Mouse (Mus musculus): ENCODE data around the gene Rex1bd. TPM values are rescaled to one million over a fixed set of nuclear protein-coding genes. Genes with fewer than 3 reads are reported as not detected.

The Rex1bd gene
- total and polyA plus RNA-seq, 2 experiments from 2014 or later: 130 to 200 TPM

GRCm38 (mm10) chr8:70529741-70530161 lies 23.2 kb upstream of the Rex1bd start:
- Histone ChIP-seq H3K4me2 (ENCODE audit: low read depth) (no peak overlapping the region), H3K27ac (ENCODE audit: low read depth, low read length) (no peak overlapping the region), H3K27me3 (ENCODE audit: insufficient read depth, low read length) (no peaks in the 10 kb centered on the region), H3K9me3 (ENCODE audit: low read length) (no peaks in the 10 kb centered on the region), H3K36me3 (ENCODE audit: insufficient read depth) (peaks cover 41% of the 10 kb centered on the region), H3K4me1 (ENCODE audit: insufficient read depth) (peaks cover 6% of the 10 kb centered on the region; the same call in 1 of the 2 replicates), H3K4me3 (ENCODE audit: low read depth, low read length) (no peak overlapping the region), H3K9ac (no peak overlapping the region)
- no peak for DNase-seq
- 95% methylated on average over 3 of the region's 3 CpGs for WGBS
- no peak for TF ChIP-seq CTCF (IDR thresholded peaks at IDR 0.05; ENCODE audit: low read depth)
- ATAC-seq: no peak

- H3K9ac ChIP-seq: no peak overlapping the region
- TF ChIP-seq CTCF (IDR thresholded peaks at IDR 0.05; ENCODE audit: low read depth): no peak
These were observed 22.7 kb upstream of the Rex1bd start for GRCm38 (mm10) chr8:70529299-70529698.

GRCm38 (mm10) chr8:70528182-70528797 lies 21.7 kb upstream of the Rex1bd start:
- H3K27ac ChIP-seq (ENCODE audit: low read depth, low read length): peak overlapping the region; percentile 86
- H3K27me3 ChIP-seq (ENCODE audit: insufficient read depth, low read length): no peaks in the 10 kb centered on the region
- no peak for ATAC-seq
- peaks cover 6% of the 10 kb centered on the region; the same call in 1 of the 2 replicates for H3K4me1 ChIP-seq (ENCODE audit: insufficient read depth)
- peak overlapping the region; percentile 96 for H3K9ac ChIP-seq
- peak overlapping the region; percentile 86 for H3K4me3 ChIP-seq (ENCODE audit: low read depth, low read length)
- H3K4me2 ChIP-seq (ENCODE audit: low read depth): peak overlapping the region; percentile 84
- peaks cover 27% of the 10 kb centered on the region for H3K36me3 ChIP-seq (ENCODE audit: insufficient read depth)
- WGBS: 33% methylated on average over 13 of the region's 13 CpGs
- no peaks in the 10 kb centered on the region for H3K9me3 ChIP-seq (ENCODE audit: low read length)
- no peak for TF ChIP-seq CTCF (IDR thresholded peaks at IDR 0.05; ENCODE audit: low read depth)
- DNase-seq: no peak

More at GRCm38 (mm10) chr8:70529299-70529698, 22.7 kb upstream of the Rex1bd start:
- DNase-seq: no peak
- no peak overlapping the region for H3K4me3 ChIP-seq (ENCODE audit: low read depth, low read length)
- H3K27me3 ChIP-seq (ENCODE audit: insufficient read depth, low read length): no peaks in the 10 kb centered on the region
- 91% methylated on average over 5 of the region's 5 CpGs for WGBS
- no peaks in the 10 kb centered on the region for H3K9me3 ChIP-seq (ENCODE audit: low read length)
- ATAC-seq: no peak
- H3K4me2 ChIP-seq (ENCODE audit: low read depth): no peak overlapping the region
- peaks cover 37% of the 10 kb centered on the region for H3K36me3 ChIP-seq (ENCODE audit: insufficient read depth)
- H3K4me1 ChIP-seq (ENCODE audit: insufficient read depth): peaks cover 6% of the 10 kb centered on the region; the same call in 1 of the 2 replicates
- H3K27ac ChIP-seq (ENCODE audit: low read depth, low read length): no peak overlapping the region

- TF ChIP-seq CTCF (IDR thresholded peaks at IDR 0.05; ENCODE audit: low read depth): peak; percentile 46
- peak; percentile 95 for ATAC-seq
- DNase-seq: peak; percentile 99
These were observed 21.1 kb upstream of the Rex1bd start, which contains the start of the genes Fkbp8 and Kxd1 for GRCm38 (mm10) chr8:70527512-70528181. TSS of gene Fkbp8 (plus strand) at chr8:70527724. TSS of gene Kxd1 (minus strand) at chr8:70527956.

GRCm38 (mm10) chr8:70527111-70527511 lies 20.6 kb upstream of the Rex1bd start:
- WGBS: 1% methylated on average over 8 of the region's 8 CpGs
- H3K9ac ChIP-seq: peak overlapping the region; percentile 96
- H3K9me3 ChIP-seq (ENCODE audit: low read length): no peaks in the 10 kb centered on the region
- H3K27me3 ChIP-seq (ENCODE audit: insufficient read depth, low read length): no peaks in the 10 kb centered on the region
- peak overlapping the region; percentile 86 for H3K27ac ChIP-seq (ENCODE audit: low read depth, low read length)
- peak overlapping the region; percentile 86 for H3K4me3 ChIP-seq (ENCODE audit: low read depth, low read length)
- no peak for TF ChIP-seq CTCF (IDR thresholded peaks at IDR 0.05; ENCODE audit: low read depth)
- ATAC-seq: no peak
- H3K4me1 ChIP-seq (ENCODE audit: insufficient read depth): peaks cover 11% of the 10 kb centered on the region
- H3K4me2 ChIP-seq (ENCODE audit: low read depth): peak overlapping the region; percentile 84
- H3K36me3 ChIP-seq (ENCODE audit: insufficient read depth): peaks cover 16% of the 10 kb centered on the region
- DNase-seq: no peak

More at GRCm38 (mm10) chr8:70527512-70528181, 21.1 kb upstream of the Rex1bd start, which contains the start of the genes Fkbp8 and Kxd1:
- Histone ChIP-seq H3K36me3 (ENCODE audit: insufficient read depth) (peaks cover 21% of the 10 kb centered on the region), H3K4me3 (ENCODE audit: low read depth, low read length) (peak within 1 kb of the TSS; percentile 86), H3K4me2 (ENCODE audit: low read depth) (peak within 1 kb of the TSS; percentile 84), H3K9ac (peak within 1 kb of the TSS; percentile 96), H3K9me3 (ENCODE audit: low read length) (no peaks in the 10 kb centered on the region), H3K27me3 (ENCODE audit: insufficient read depth, low read length) (no peaks in the 10 kb centered on the region), H3K4me1 (ENCODE audit: insufficient read depth) (peaks cover 6% of the 10 kb centered on the region; the same call in 1 of the 2 replicates), H3K27ac (ENCODE audit: low read depth, low read length) (peak within 1 kb of the TSS; percentile 86)
- 3% methylated on average over 53 of the region's 61 CpGs for WGBS

GRCm38 (mm10) chr8:70522592-70523403 lies 16.2 kb upstream of the Rex1bd start:
- Histone ChIP-seq H3K4me3 (ENCODE audit: low read depth, low read length) (peak overlapping the region; percentile 48), H3K4me2 (ENCODE audit: low read depth) (peak overlapping the region; percentile 82), H3K9ac (peak overlapping the region; percentile 58), H3K36me3 (ENCODE audit: insufficient read depth) (peaks cover 13% of the 10 kb centered on the region; the same call in 1 of the 2 replicates), H3K27ac (ENCODE audit: low read depth, low read length) (peak overlapping the region; percentile 82), H3K4me1 (ENCODE audit: insufficient read depth) (peaks cover 6% of the 10 kb centered on the region; the same call in 1 of the 2 replicates), H3K27me3 (ENCODE audit: insufficient read depth, low read length) (no peaks in the 10 kb centered on the region), H3K9me3 (ENCODE audit: low read length) (no peaks in the 10 kb centered on the region)
- peak; percentile 84 for TF ChIP-seq CTCF (IDR thresholded peaks at IDR 0.05; ENCODE audit: low read depth)
- 3% methylated on average over 48 of the region's 51 CpGs for WGBS
- ATAC-seq: peak; percentile 90
- peak; percentile 98 for DNase-seq
